Mouse (Mus musculus) mature B cell (primary cell): ENCODE results near the gene Ccdc71l.

ENCODE experiments used
- in situ Hi-C: fragments of 300-500 bp; cut with MboI; formaldehyde crosslinking; loops from 2 replicates; pipeline ENCODE4 v1.14.3; 2019

Gene Ccdc71l

DNA sequence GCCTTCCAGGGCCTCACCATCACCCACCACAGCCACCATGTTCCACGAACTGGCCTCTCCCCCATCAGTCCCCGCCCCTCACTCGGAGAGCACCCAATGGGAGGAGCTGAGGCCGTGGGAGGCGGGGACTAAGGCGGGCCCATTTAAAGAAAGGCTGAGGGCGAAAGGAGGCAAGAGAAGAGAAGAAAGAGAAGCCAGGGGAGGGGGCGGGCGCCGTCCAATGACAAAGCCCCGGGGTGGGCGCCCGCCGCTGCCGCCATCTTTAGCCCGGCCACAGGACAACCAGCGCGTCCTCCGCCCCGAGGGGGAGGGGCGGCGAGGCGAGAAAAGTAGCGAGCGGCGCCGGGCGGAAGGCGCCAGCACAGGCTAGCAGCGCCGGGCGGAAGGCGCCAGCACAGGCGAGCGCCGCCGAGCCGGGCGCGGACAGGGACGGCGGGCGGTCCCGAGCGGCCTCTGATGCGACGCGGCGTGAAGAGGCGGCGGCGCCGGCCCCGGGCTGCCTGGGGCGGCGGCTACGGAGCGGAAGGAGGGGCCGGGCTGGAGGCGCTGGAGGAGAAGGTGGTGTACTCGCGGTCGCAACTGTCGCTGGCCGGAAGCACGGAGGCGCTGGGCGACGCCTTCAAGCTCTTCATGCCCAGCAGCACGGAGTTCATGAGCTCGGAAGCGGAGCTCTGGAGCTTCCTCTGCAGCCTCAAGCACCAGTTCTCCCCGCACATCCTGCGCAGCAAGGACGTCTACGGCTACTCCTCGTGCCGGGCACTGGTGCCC lies at the start of gene Ccdc71l:
Ccdc71l (plus strand) TSS at position 177 of the 768 bp plus-strand sequence.
- in situ Hi-C loops, result loop anchor here (5.0 to 25.0 kb wide), 2 partner anchors 86 to 416 kb away; partner anchors contain the start of gene Hbp1

DNA sequence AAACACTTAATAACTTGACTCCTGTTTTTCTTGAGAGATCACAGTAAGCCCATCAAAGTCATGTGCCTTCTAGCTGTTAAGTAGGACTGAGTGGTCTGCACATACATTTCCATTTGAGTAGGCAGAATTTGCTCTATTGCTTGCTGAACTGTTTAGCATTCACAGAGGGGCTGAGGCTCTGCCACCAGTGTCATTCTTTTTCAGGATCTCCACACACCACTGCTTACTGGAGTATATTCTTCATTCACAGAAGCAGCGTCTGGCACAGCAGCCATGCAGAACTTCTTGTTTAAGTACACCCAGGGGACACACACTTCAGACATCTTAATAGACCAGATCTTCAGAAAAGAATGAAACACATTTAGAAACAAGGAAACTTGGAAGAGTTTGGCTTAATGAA lies 39.4 kb upstream of the Ccdc71l start:
- in situ Hi-C loops, result no loop called here

DNA sequence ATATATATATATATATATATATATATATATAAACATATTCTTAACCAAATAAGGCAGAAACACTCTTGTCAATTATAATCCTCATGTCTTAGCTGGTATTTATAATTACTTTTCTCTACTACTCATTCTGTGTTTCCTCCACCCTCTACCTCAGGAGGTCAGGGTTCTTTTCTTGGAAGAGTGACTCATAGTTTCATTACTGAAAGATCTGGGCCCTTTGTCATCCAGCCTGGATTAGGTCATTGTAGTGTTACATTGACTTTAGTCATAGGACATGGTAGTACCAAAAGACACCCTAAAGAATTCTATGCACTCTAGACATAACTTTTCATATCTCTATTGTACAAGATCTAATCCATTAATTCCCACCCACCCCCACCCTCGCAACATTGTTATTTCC lies 35.0 kb upstream of the Ccdc71l start:
- in situ Hi-C loops, result no loop called here

DNA sequence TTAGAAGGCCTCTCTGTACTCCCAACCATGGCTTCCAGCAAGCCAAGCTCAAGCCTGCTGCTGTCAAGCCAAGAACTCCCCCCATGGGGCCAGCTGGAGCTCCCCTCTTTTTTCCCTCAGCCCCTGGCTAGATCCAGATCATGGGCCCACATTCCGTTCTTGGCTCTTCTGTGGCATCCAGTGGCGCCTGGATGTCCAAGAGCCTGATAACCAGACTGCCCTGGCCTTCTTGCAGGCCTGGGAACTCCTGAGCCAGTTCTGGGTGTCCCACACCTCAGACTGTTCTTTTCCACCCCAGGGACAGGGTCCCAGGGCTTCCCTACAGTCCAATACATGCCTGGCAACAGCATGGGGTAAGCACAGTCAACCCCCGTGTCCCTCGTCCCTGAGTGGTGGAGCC lies 32.4 kb upstream of the Ccdc71l start:
- in situ Hi-C loops, result no loop called here

DNA sequence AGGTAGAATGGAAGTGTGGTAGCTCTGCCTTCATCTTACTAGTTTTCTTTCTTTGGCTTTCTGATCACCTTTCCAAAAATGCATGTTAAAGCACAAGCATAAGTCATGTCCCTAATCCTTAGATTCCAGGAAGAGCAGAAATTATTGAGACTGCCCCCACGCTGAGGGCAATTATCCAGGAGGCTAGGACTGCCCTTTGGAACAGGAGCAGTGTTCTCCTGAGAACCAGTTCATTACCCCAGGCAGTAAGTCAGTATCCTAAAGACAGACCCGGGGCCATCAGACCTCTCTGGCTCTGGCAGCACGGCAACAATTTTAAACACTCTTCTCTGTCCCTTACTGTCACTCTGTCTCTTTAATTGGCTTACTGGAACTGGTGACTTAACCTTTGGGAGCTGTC lies 30.0 kb upstream of the Ccdc71l start:
- in situ Hi-C loops, result no loop called here

DNA sequence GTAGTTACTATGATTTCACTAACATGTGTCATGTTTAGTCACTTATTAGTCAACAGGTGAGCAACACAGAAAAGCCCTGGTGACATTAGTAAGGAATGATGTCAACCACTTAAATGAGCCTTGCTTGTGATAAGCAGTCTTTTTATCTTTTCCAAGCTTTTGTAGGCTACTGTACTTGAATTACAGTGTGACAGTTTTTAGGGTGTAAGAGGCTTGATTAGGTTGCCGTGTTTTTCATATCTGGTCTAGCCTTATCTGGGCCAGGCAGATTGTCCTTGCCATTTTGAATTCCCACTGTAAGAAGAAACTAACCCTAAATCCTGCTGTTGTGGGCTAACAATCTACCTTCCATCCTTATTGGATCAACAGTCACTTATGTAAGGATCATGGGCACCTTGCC lies 26.6 kb upstream of the Ccdc71l start:
- in situ Hi-C loops, result no loop called here

DNA sequence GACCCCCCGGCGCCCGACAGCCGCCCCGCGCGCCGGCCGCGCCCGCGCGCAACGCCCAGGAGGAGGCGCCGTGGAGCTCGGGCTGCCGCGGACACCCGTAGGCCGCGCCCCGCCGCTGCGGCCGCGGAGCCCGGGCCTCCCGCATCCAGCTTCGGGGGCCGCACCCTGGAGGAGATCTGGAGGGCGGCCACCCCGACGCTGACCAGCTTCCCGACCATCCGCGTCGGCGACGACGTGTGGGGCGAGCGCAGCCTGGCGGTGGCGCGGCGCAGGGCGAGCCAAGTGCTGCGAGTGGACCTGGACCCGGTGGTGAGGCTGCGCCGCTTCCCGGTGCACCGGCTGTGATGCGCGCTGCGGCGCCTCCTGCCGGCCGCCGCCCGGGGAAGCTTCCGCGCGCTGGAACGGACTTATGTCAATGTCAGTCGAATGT lies 807 bp downstream of the Ccdc71l start:
- in situ Hi-C loops, result loop anchor here (5.0 to 25.0 kb wide), 2 partner anchors 87 to 417 kb away; partner anchors contain the start of gene Hbp1

DNA sequence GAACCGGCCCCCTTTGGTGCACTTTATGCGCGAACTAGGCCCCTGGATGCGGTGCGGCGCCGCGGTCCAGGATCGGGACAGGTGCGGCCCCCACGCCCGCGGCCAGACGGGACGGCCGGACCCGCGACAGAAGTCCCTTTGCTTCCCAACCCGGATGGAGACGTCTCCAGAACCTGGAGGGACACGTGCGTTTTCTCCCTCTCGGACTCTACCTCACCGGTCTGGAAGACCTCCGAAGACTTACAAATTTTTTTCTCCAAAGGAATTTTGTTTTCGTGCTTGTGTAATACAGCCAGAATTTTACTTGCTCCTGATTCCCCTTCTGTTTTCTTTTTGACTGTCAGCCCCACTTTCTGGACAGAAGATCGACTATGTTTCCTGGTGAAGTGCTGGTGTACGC lies 1.2 kb downstream of the Ccdc71l start:
- in situ Hi-C loops, result loop anchor here (5.0 to 25.0 kb wide), 2 partner anchors 87 to 417 kb away; partner anchors contain the start of gene Hbp1

DNA sequence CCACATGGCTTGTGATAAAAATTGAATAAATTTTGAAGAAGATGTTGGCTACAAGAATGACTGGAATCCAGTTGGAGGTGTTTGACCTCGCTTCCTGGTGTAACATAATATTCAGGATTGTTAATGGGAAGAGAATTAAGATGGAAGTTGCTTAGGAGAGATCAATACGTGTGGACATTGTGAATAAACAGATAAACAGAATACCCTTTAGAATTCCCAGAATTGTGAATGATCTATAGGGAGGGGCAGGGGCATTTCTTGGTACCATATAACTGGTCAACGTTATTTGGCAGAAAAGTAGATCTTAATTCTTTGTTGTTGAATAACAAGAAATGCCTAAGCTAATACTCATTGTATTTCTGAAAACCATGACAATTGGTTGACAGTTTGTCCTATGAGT lies 2.0 kb downstream of the Ccdc71l start:
- in situ Hi-C loops, result loop anchor here (25.0 kb wide), 1 partner anchor 418 kb away; the partner anchor contains the start of gene Hbp1

DNA sequence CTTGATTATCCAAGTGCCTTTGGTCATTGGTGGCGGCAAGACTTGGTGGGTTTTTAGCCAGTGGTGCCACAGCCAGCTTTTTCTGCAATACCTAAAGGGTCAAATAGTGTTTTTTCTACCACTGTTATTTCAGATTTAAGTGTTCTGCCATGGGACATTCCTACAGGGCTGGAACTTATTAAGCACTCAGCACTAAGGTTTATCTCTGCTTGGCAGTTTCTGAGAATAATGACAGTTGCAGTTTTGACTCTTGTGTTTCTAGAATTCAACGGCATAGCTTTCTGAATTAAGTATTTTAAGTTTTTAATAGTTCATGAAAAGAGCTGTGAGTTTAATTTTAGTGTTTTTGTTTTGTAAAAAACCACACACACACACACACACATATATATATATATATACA lies 2.5 kb downstream of the Ccdc71l start:
- in situ Hi-C loops, result loop anchor here (25.0 kb wide), 1 partner anchor 419 kb away; the partner anchor contains the start of gene Hbp1

DNA sequence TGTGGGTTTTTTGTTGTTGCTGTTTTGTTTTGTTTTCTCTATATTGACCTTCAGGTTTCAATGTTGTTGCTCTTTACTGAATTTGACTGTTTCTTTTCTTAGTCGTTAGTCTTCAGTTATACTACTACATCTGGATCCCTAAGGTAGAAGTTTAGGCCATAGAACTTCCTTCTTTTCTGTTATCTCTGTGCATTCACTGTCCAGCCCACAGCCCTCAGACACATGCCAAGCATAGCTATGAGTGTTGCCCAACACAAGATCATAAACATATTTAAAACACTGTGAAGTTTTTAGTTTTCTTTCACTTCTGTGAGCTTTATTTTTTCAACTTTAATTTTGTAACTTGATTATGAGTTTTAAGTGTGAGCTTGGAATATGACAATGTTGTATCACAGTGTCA lies 41.0 kb downstream of the Ccdc71l start:
- in situ Hi-C loops, result no loop called here

DNA sequence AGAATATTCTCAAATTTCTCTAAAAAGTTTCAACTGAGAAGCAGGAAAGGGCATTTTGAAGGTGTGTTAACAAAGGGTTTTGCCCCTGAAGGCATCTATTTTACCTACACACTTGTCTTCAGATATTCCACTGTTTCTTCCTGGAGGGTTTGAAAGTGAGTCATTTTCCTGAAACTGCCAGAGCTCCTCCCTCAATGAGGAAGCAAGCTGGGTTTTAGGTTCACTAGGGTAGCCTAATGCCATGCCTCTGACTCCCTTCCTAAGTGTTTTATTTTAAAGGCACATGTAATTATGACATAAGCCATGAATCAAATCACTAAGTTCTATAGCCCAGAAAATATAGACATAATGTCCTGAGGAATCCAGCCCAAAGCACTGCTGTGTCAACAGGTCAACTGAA lies 49.3 kb downstream of the Ccdc71l start:
- in situ Hi-C loops, result no loop called here

DNA sequence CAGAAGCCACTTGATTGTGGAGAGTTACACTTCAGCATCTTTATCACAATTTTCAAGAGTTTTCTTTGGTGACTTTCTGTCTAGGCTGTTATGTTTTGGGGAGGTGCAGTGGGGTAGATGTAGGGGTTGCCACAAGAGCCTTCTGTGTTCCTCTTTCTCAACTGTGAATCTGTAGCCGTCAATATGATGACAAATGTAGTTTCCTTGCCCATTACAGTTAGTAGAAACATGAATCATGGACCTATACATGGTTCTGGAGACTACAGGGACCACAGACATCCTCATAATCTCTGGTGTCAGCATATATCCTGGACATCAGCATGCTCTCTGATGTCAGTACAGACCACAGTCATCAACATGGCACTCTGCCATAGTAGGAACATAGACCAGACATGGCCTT lies 52.5 kb downstream of the Ccdc71l start:
- in situ Hi-C loops, result no loop called here
